Mouse (Mus musculus) lung, postnatal 0 days (tissue): Measurements from ENCODE around the gene Gm4792. TPM values are rescaled to one million over a fixed set of nuclear protein-coding genes. Genes with fewer than 3 reads are reported as not detected.

Source experiments
- ATAC-seq: fragments of 200-750 bp; cut with Nextera tagmentation; 2 replicates; pipeline ENCODE4 v1.8.0; 2017; ENCODE audit warnings: moderate library complexity
- DNase-seq: peaks from one replicate; pipeline ENCODE4 v3.0.0-alpha.2; 2016; ENCODE audit warnings: low spot score
- H3K27ac ChIP-seq: fragments of 300-500 bp; sonication (generic); 2 replicates; pipeline ENCODE4 v1.5.1; 2014; ENCODE audit warnings: antibody characterized with exemption, mild to moderate bottlenecking, low read length, mixed read lengths
- H3K27me3 ChIP-seq: fragments of 300-500 bp; sonication (generic); replicated peaks from 2 replicates; pipeline ENCODE4 v1.6.1; 2014; ENCODE audit warnings: low read length, mixed read lengths; ENCODE audit not compliant: insufficient read depth
- H3K36me3 ChIP-seq: fragments of 300-500 bp; sonication (generic); 2 replicates; pipeline ENCODE4 v1.6.1; 2014; ENCODE audit warnings: low read length, mixed read lengths; ENCODE audit not compliant: insufficient read depth
- H3K4me1 ChIP-seq: fragments of 300-500 bp; sonication (generic); 2 replicates; pipeline ENCODE4 v1.6.1; 2014; ENCODE audit warnings: antibody characterized with exemption, low read depth, low read length, mixed read lengths; ENCODE audit not compliant: insufficient read depth
- H3K4me2 ChIP-seq: fragments of 300-500 bp; sonication (generic); replicated peaks from 2 replicates; pipeline ENCODE4 v1.6.1; 2014; ENCODE audit warnings: low read depth, mild to moderate bottlenecking, low read length, moderate library complexity, mixed read lengths
- H3K4me3 ChIP-seq: fragments of 300-500 bp; sonication (generic); 2 replicates; pipeline ENCODE4 v1.5.1; 2014; ENCODE audit warnings: low read depth, low read length
- H3K9ac ChIP-seq: fragments of 300-500 bp; sonication (generic); replicated peaks from 2 replicates; pipeline ENCODE4 v1.6.1; 2014; ENCODE audit warnings: low read depth, mild to moderate bottlenecking
- H3K9me3 ChIP-seq: fragments of 300-500 bp; sonication (generic); 2 replicates; pipeline ENCODE4 v1.6.1; 2016; ENCODE audit warnings: low read length, mixed read lengths
- CTCF ChIP-seq: IDR thresholded peaks from 2 replicates; pipeline ENCODE4 v1.5.1; 2016; ENCODE audit warnings: antibody characterized with exemption, mild to moderate bottlenecking
- EP300 ChIP-seq: IDR thresholded peaks from 2 replicates; pipeline ENCODE4 v1.6.1; 2016; ENCODE audit warnings: antibody characterized with exemption, mild to moderate bottlenecking, control low read depth
- WGBS: fragments of 180-500 bp; shearing (Covaris S2); extraction: QIAGEN DNeasy Blood & Tissue Kit; methylation state at CpG from one replicate; pipeline ENCODE4 v1.1.7; 2014; 5-methylcytosine and 5-hydroxymethylcytosine counted together
- polyA plus RNA-seq: library from polyadenylated mRNA; unstranded; fragments of >200 nt; fragmentation: Nextera tagmentation; extraction: Ambion mirVana; gene quantifications from 2 replicates; pipeline ENCODE4 v1.2.1, GENCODE M21; 2015

Gm4792 gene
- polyA plus RNA-seq, 1 experiment from 2014 or later: not detected

- ATAC-seq (no peak), DNase-seq (no peak)
- Histone ChIP-seq H3K4me2 (no peak overlapping the region), H3K9ac (no peak overlapping the region), H3K36me3 (no peaks in the 10 kb centered on the region), H3K9me3 (no peaks in the 10 kb centered on the region), H3K27me3 (no peaks in the 10 kb centered on the region), H3K4me3 (no peak overlapping the region), H3K27ac (no peak overlapping the region), H3K4me1 (no peaks in the 10 kb centered on the region)
- TF ChIP-seq EP300 (no peak), CTCF (peak; percentile 8; the same call in 1 of the 2 replicates)
- WGBS: 86% methylated on average over 16 of the region's 16 CpGs
Observed at GRCm38 (mm10) chr10:94332358-94333137, 34.0 kb upstream of the Gm4792 start.

- Histone ChIP-seq H3K9me3 (no peaks in the 10 kb centered on the region), H3K27ac (no peak overlapping the region), H3K4me3 (no peak overlapping the region), H3K27me3 (no peaks in the 10 kb centered on the region), H3K36me3 (no peaks in the 10 kb centered on the region), H3K4me2 (no peak overlapping the region), H3K4me1 (no peaks in the 10 kb centered on the region), H3K9ac (no peak overlapping the region)
- ATAC-seq (no peak), DNase-seq (peak; percentile 11)
- WGBS: 24% methylated on average over 5 of the region's 5 CpGs
- TF ChIP-seq EP300: no peak
- no peak for TF ChIP-seq CTCF
Observed at GRCm38 (mm10) chr10:94329962-94330361, 31.5 kb upstream of the Gm4792 start.

GRCm38 (mm10) chr10:94318574-94318973 is 20.1 kb upstream of the Gm4792 start:
- Histone ChIP-seq H3K4me3 (no peak overlapping the region), H3K9ac (no peak overlapping the region), H3K4me1 (no peaks in the 10 kb centered on the region), H3K9me3 (no peaks in the 10 kb centered on the region), H3K4me2 (no peak overlapping the region), H3K36me3 (no peaks in the 10 kb centered on the region), H3K27me3 (no peaks in the 10 kb centered on the region), H3K27ac (no peak overlapping the region)
- ATAC-seq (no peak), DNase-seq (no peak)
- WGBS: 44% methylated on average over 4 of the region's 4 CpGs
- no peak for TF ChIP-seq EP300
- no peak for TF ChIP-seq CTCF

- no peak overlapping the region for H3K9ac ChIP-seq
- no peak overlapping the region for H3K4me3 ChIP-seq
- peaks cover 8% of the 10 kb centered on the region; the same call in 1 of the 2 replicates for H3K4me1 ChIP-seq
- DNase-seq: no peak
- no peak overlapping the region for H3K4me2 ChIP-seq
- H3K27ac ChIP-seq: no peak overlapping the region
- H3K36me3 ChIP-seq: no peaks in the 10 kb centered on the region
- ATAC-seq: no peak
- TF ChIP-seq EP300 (no peak), CTCF (no peak)
- H3K27me3 ChIP-seq: no peaks in the 10 kb centered on the region; the same call in 1 of the 2 replicates
- H3K9me3 ChIP-seq: no peaks in the 10 kb centered on the region
- 61% methylated on average over 4 of the region's 4 CpGs for WGBS
Observed at GRCm38 (mm10) chr10:94313146-94313545, 14.6 kb upstream of the Gm4792 start.

- H3K27me3 ChIP-seq: no peaks in the 10 kb centered on the region; the same call in 1 of the 2 replicates
- H3K4me1 ChIP-seq: peaks cover 8% of the 10 kb centered on the region; the same call in 1 of the 2 replicates
- H3K4me2 ChIP-seq: peak overlapping the region; percentile 87
- no peaks in the 10 kb centered on the region for H3K36me3 ChIP-seq
- under 1% methylated on average over 43 of the region's 45 CpGs for WGBS
- H3K4me3 ChIP-seq: peak overlapping the region; percentile 47
- TF ChIP-seq CTCF: peak; percentile 22; the same call in 1 of the 2 replicates
- TF ChIP-seq EP300: no peak
- 0 out of 2 replicates have a peak overlapping the region, but pooled peaks have one; percentile 12 for H3K9ac ChIP-seq
- DNase-seq (peak; percentile 27), ATAC-seq (peak; percentile 33)
- H3K27ac ChIP-seq: no peak overlapping the region
- H3K9me3 ChIP-seq: no peaks in the 10 kb centered on the region
Observed at GRCm38 (mm10) chr10:94312007-94312715, 13.7 kb upstream of the Gm4792 start.

- TF ChIP-seq EP300 (no peak), CTCF (no peak)
- H3K36me3 ChIP-seq: no peaks in the 10 kb centered on the region
- H3K27me3 ChIP-seq: no peaks in the 10 kb centered on the region; the same call in 1 of the 2 replicates
- DNase-seq (no peak), ATAC-seq (peak; percentile 16; the same call in 1 of the 2 replicates)
- H3K4me1 ChIP-seq: peaks cover 8% of the 10 kb centered on the region; the same call in 1 of the 2 replicates
- H3K4me2 ChIP-seq: peak within 1 kb of the TSS; percentile 87
- WGBS: 2% methylated on average over 19 of the region's 19 CpGs
- 0 out of 2 replicates have a peak within 1 kb of the TSS, but pooled peaks have one; percentile 12 for H3K9ac ChIP-seq
- no peaks in the 10 kb centered on the region for H3K9me3 ChIP-seq
- H3K27ac ChIP-seq: no peak within 1 kb of the TSS
- H3K4me3 ChIP-seq: peak within 1 kb of the TSS; percentile 47
Observed at GRCm38 (mm10) chr10:94311511-94312006, 13.1 kb upstream of the Gm4792 start, which contains the start of gene Tmcc3. TSS of gene Tmcc3 (plus strand) at chr10:94311949.
